Mouse (Mus musculus): Measurements from ENCODE around the gene Apof.

The Apof gene

GRCm38 (mm10) chr10:128298243-128298642 lies 29.8 kb downstream of the Apof start:
- no peak for DNase-seq (ENCODE audit: low spot score in 2 of 2)

GRCm38 (mm10) chr10:128298702-128299171 lies 30.3 kb downstream of the Apof start, which contains the start of gene Il23a:
Il23a (minus strand) TSS chr10:128298752.
- no peak for DNase-seq (ENCODE audit: low spot score in 2 of 2)

- DNase-seq (ENCODE audit: low spot score in 2 of 2) = no peak
Measured at GRCm38 (mm10) chr10:128302357-128302756, 33.9 kb downstream of the Apof start.

- DNase-seq (ENCODE audit: low spot score in 2 of 2) = no peak
Measured at GRCm38 (mm10) chr10:128302785-128303125, 34.3 kb downstream of the Apof start.

- DNase-seq (ENCODE audit: low spot score in 2 of 2) = peak; percentile 100
Measured at GRCm38 (mm10) chr10:128303126-128304021, 34.9 kb downstream of the Apof start, which contains the start of gene Pan2. Pan2 (plus strand) TSS chr10:128303335.

- no peak for DNase-seq (ENCODE audit: low spot score in 2 of 2)
Measured at GRCm38 (mm10) chr10:128309654-128310053, 41.2 kb downstream of the Apof start.

GRCm38 (mm10) chr10:128310177-128310576 lies 41.7 kb downstream of the Apof start:
- no peak for DNase-seq (ENCODE audit: low spot score in 2 of 2)

GRCm38 (mm10) chr10:128310902-128311301 lies 42.4 kb downstream of the Apof start:
- no peak for DNase-seq (ENCODE audit: low spot score in 2 of 2)

- DNase-seq (ENCODE audit: low spot score in 2 of 2) = no peak
Measured at GRCm38 (mm10) chr10:128315578-128315977, 47.1 kb downstream of the Apof start.
